Mouse (Mus musculus): Measurements from ENCODE around the gene Slfn14.

- TF ChIP-seq CTCF (IDR thresholded peaks at IDR 0.05; ENCODE audit: control insufficient read depth, insufficient read depth, insufficient replicate concordance, low read depth, low read length), result no peak
- TF ChIP-seq POLR2A (IDR thresholded peaks at IDR 0.05; ENCODE audit: control insufficient read depth, low read depth, low read length), result no peak
These were observed 32.5 kb upstream of the Slfn14 start for GRCm38 (mm10) chr11:83319048-83319447.

Data from testis, adult 2 months (tissue).